Mouse (Mus musculus) cortical plate, adult 2 months (tissue): ENCODE measurements at regions not wholly inside any gene's neighbourhood (a gene's known extent, or its start where the extent isn't known, plus 50 kb on each side); places are given as distances from the start of the nearest gene placed in this dataset.

Source experiments
- H3K27ac ChIP-seq: fragments of 200-500 bp; 2 replicates; pipeline ENCODE4 v1.5.1; 2012; ENCODE audit warnings: low read length, control low read depth, inconsistent platforms; ENCODE audit not compliant: insufficient read depth
- H3K4me1 ChIP-seq: fragments of 200-500 bp; 2 replicates; pipeline ENCODE4 v1.6.1; 2011; ENCODE audit warnings: low read length; ENCODE audit not compliant: control insufficient read depth, insufficient read depth
- H3K4me3 ChIP-seq: fragments of 200-500 bp; 2 replicates; pipeline ENCODE4 v1.5.1; 2011; ENCODE audit warnings: mild to moderate bottlenecking, low read length, control low read depth; ENCODE audit not compliant: insufficient read depth
- CTCF ChIP-seq: fragments of 200-500 bp; IDR thresholded peaks from 2 replicates; pipeline ENCODE4 v1.5.1; 2011; ENCODE audit warnings: mild to moderate bottlenecking, control low read depth, low read length; ENCODE audit not compliant: insufficient read depth; ENCODE audit errors: extremely low read depth
- POLR2A ChIP-seq: fragments of 200-500 bp; IDR thresholded peaks from 2 replicates; pipeline ENCODE4 v1.6.1; 2011; ENCODE audit warnings: mild to moderate bottlenecking, low read length, control low read depth; ENCODE audit not compliant: insufficient read depth; ENCODE audit errors: extremely low read depth

- Histone ChIP-seq H3K4me3 (no peak overlapping the region), H3K27ac (no peak overlapping the region), H3K4me1 (no peaks in the 10 kb centered on the region)
- TF ChIP-seq POLR2A (no peak), CTCF (no peak)
Observed at GRCm38 (mm10) chr4:105486376-105486775, 303.3 kb upstream of the Gm12728 start.

DNA sequence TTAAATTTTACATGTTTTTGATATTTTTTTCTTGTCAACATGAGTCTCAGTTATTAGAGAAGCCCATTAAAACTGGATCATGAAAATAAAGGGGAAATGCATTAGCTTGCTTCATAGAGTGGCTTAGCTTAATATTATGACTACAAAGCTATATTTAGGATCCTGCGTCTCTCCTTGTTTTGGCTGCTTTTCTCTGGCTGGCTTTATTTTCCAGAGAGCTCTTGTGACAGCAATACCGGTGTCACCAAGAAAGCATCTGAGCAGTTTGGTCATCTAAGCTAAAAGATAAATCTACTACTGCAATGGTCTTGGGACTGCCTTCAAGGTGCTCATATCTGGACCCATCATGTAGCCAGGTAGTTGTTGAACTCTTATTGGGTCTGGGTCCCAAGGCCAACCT, 293.5 kb upstream of the Gm12728 start:
- no peak overlapping the region for H3K4me3 ChIP-seq
- H3K27ac ChIP-seq: no peak overlapping the region
- TF ChIP-seq CTCF: no peak
- TF ChIP-seq POLR2A: no peak
- H3K4me1 ChIP-seq: no peaks in the 10 kb centered on the region

- no peak for TF ChIP-seq CTCF
- no peak for TF ChIP-seq POLR2A
- no peak overlapping the region for H3K4me3 ChIP-seq
- no peaks in the 10 kb centered on the region for H3K4me1 ChIP-seq
- H3K27ac ChIP-seq: no peak overlapping the region
Observed at GRCm38 (mm10) chr4:105506190-105506589, 283.5 kb upstream of the Gm12728 start.

GRCm38 (mm10) chr4:105507221-105507620, 282.4 kb upstream of the Gm12728 start:
- TF ChIP-seq CTCF (no peak), POLR2A (no peak)
- H3K27ac ChIP-seq: no peak overlapping the region
- no peaks in the 10 kb centered on the region for H3K4me1 ChIP-seq
- H3K4me3 ChIP-seq: no peak overlapping the region

- Histone ChIP-seq H3K4me1 (no peaks in the 10 kb centered on the region), H3K27ac (no peak overlapping the region), H3K4me3 (no peak overlapping the region)
- TF ChIP-seq CTCF (no peak), POLR2A (no peak)
Observed at GRCm38 (mm10) chr4:105509091-105509490, 280.6 kb upstream of the Gm12728 start.

- no peak overlapping the region for H3K27ac ChIP-seq
- no peaks in the 10 kb centered on the region for H3K4me1 ChIP-seq
- TF ChIP-seq CTCF (no peak), POLR2A (no peak)
- no peak overlapping the region for H3K4me3 ChIP-seq
Observed at GRCm38 (mm10) chr4:105510406-105510805, 279.3 kb upstream of the Gm12728 start.

GRCm38 (mm10) chr4:105525135-105525534, 264.5 kb upstream of the Gm12728 start:
- Histone ChIP-seq H3K27ac (no peak overlapping the region), H3K4me3 (no peak overlapping the region), H3K4me1 (no peaks in the 10 kb centered on the region)
- no peak for TF ChIP-seq POLR2A
- no peak for TF ChIP-seq CTCF

DNA sequence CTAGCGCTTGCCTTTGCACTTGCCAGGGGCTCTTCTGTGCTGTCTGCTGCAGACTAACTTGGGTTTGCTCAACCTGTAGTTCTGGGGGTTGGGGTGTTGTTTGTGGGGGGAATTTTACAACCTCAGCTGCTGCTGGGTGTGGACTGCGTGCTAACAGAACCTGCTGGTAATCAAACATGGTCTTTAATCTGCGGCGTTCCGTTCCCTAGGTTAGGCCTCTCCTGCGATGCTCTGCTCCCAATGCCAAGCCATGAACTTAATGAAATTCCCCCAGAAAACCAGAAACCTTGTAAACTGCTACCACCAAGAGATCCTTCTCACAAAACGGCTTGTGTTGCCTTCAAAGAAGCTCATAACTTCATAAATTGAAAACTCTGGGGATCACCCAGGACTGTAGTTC, 262.9 kb upstream of the Gm12728 start:
- H3K4me3 ChIP-seq: no peak overlapping the region
- H3K4me1 ChIP-seq: no peaks in the 10 kb centered on the region
- H3K27ac ChIP-seq: no peak overlapping the region
- TF ChIP-seq CTCF: no peak
- no peak for TF ChIP-seq POLR2A

- Histone ChIP-seq H3K27ac (no peak overlapping the region), H3K4me3 (no peak overlapping the region), H3K4me1 (no peaks in the 10 kb centered on the region)
- TF ChIP-seq POLR2A: no peak
- no peak for TF ChIP-seq CTCF
Observed at GRCm38 (mm10) chr4:105527316-105527715, 262.4 kb upstream of the Gm12728 start.

DNA sequence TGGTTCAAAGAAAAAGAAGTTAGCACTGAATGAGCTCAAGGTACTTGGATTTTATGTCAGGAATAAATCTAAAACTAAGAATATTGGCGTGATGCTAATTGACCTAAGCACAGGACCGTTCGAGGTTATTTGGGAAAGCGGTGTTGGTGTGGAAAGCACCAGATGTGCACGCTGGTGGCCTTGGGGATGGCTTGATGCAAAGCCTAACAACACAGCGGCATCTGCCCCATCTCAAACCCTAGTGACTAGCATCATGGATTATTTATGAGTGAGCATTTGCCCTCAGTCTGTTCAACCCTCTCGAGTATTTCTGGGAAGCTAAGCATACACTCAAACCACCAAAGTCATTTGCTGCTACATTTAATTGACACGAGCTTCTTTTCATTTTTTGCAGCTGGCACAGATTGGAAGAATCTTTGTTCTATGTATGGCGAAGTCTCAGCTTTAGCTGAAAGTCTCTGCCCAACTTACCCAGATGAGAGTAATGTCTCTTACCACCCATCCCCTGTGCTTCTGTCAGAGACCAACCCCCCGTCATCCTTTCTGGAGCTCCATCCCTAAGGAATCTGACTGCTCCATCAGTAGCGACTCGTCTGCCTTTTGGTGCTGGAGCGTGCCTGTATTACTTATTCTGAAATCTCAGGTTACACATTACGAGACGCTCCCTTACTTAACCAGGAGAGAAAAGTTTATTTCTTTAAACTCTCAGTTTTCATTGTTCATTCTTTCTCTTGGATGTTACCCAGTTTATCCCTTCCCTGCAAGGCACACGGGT, 257.8 kb upstream of the Gm12728 start:
- Histone ChIP-seq H3K27ac (no peak overlapping the region), H3K4me1 (no peaks in the 10 kb centered on the region), H3K4me3 (no peak overlapping the region)
- no peak for TF ChIP-seq CTCF
- no peak for TF ChIP-seq POLR2A
